Mouse (Mus musculus): ENCODE measurements at regions not wholly inside any gene's neighbourhood (a gene's known extent, or its start where the extent isn't known, plus 50 kb on each side); places are given as distances from the start of the nearest gene placed in this dataset.

- DNase-seq (ENCODE audit: low spot score in 2 of 2): no peak
These were observed 360.9 kb upstream of the Tenm4 start for GRCm38 (mm10) chr7:95810096-95810495.

DNA sequence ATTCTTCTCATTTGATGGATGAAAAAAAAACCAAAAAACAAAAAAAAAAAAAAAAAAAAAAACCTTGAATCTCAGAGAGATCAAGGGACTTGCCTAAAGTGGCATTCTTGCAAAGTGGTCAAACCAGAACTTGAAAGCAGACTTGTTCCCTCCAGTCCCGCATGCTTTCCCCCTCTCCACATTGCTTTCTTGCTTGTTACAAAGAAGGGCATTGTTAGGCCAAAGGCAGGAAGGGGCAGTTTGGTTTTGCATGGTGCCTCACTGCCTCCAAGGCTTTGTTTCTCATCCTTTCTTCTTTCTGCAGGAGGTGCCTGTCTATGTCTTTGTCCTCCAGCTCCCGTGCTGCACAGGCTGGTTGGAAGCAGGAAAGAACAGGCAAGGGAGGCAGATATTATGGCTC lies 356.2 kb upstream of the Tenm4 start:
- no peak for DNase-seq (ENCODE audit: low spot score in 2 of 2)

DNA sequence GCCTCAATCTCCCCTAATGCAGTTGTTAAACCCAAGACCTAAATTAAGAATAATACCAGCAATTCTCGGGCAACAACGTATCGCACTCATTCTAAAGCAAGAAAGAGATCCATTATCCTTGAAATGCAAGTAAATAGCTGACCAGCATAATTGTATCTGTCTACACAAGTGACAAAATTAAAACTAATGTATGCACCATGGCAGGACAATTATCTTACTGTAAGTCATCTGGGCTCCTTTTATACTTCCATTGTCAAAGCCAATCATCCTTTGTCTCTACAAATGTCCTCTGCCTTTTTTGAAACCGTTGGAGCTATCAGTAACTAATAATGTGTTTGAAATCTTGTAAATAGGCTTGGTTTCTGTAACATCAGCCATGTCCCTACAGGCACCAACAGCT lies 347.5 kb upstream of the Tenm4 start:
- no peak for DNase-seq (ENCODE audit: low spot score in 2 of 2)

- no peak for DNase-seq (ENCODE audit: low spot score in 2 of 2)
These were observed 341.2 kb upstream of the Tenm4 start for GRCm38 (mm10) chr7:95829889-95830288.

- DNase-seq (ENCODE audit: low spot score in 2 of 2): no peak
These were observed 336.7 kb upstream of the Tenm4 start for GRCm38 (mm10) chr7:95834236-95834919.

GRCm38 (mm10) chr7:95840476-95840875 lies 330.6 kb upstream of the Tenm4 start:
- no peak for DNase-seq (ENCODE audit: low spot score in 2 of 2)

- DNase-seq (ENCODE audit: low spot score in 2 of 2): no peak
These were observed 321.2 kb upstream of the Tenm4 start for GRCm38 (mm10) chr7:95849874-95850273.

- DNase-seq (ENCODE audit: low spot score in 2 of 2): no peak
These were observed 318.4 kb upstream of the Tenm4 start for GRCm38 (mm10) chr7:95852630-95853029.

DNA sequence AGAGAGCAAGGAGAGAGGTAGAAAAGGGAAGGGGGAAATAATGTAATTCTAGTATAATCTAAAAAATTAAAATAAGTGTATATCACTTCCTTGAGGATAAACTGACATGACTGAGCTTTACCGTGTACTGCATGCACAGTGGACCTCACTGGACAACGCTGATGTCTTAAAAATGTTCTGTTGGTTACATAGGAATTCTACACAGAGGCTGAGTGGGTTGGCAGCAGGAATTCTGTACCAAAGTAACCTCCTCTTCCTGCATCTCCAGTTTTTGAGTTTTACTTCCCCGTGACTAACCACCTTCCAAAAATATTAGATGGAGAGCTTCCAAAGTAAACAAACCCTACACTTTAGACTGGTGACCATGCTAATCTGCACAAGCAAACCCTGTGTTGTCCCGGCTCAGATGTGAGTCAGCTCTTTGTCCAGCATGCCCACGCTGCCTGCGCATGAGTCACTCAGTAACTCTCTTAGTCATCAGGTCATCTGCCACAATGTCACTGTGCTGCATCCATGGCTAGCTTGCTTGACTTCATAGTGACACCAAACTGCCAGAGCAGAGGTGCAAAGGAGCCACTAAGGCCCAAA lies 317.7 kb upstream of the Tenm4 start:
- no peak for DNase-seq (ENCODE audit: low spot score in 2 of 2)

GRCm38 (mm10) chr7:95858247-95858646 lies 312.8 kb upstream of the Tenm4 start:
- no peak for DNase-seq (ENCODE audit: low spot score in 2 of 2)

DNA sequence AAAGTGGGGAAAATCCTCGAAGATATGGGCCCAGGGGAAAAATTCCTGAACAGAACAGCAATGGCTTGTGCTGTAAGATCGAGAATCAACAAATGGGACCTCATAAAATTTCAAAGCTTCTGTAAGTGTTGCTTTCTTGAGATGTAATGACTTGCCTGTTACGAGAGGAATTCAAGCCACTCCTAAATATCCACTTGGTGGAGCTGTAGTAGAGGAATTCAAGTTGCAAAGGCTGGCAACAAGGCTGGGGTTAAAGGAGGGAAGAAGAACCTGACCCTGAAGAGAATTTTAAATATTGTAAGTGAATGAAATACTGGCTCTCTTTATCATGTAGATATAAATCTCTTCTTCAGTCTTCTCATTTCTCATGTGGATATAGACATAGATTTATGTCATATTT lies 306.8 kb upstream of the Tenm4 start:
- DNase-seq (ENCODE audit: low spot score in 2 of 2): no peak

DNA sequence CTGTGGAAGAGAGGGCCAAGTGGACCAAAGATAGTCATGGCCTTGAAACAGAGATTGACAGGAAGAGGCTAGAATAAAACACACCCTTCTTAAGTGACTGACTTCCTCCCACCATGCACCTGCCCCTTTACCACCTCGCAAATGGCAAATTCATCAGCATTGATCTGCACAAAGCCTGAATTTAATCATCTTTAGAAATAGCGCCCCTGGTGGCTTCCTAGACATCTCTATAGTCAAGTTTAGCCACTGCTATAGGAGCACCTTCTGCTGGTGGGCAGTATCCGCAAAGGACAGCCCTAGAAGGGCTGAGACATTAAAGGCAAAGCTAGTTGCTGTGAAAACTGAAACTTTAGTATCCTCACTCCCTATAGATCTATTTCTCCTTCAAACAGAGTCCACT lies 305.8 kb upstream of the Tenm4 start:
- no peak for DNase-seq (ENCODE audit: low spot score in 2 of 2)

GRCm38 (mm10) chr7:95868753-95869152 lies 302.3 kb upstream of the Tenm4 start:
- no peak for DNase-seq (ENCODE audit: low spot score in 2 of 2)

- no peak for DNase-seq (ENCODE audit: low spot score in 2 of 2)
These were observed 290.3 kb upstream of the Tenm4 start for GRCm38 (mm10) chr7:95880576-95881267.

DNA sequence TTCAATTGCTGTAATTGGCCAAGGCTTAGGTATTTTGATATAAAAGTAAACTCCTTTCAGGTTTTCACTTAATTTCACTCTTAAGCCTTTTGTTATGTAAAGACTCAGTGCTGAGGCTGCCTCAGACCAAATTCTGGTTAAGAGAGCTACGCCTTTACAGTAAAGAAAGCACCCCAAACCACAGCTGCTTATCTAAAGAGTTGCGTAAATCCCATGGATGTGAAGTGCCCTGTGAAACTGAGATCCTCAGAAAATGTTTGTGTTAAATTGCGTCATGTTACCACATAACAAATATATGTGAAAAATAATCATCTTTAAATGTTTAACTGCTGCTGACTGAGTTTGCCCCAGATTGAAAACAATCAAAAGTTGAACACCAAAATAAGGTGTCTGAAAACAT lies 269.5 kb upstream of the Tenm4 start:
- no peak for DNase-seq (ENCODE audit: low spot score in 2 of 2)

DNA sequence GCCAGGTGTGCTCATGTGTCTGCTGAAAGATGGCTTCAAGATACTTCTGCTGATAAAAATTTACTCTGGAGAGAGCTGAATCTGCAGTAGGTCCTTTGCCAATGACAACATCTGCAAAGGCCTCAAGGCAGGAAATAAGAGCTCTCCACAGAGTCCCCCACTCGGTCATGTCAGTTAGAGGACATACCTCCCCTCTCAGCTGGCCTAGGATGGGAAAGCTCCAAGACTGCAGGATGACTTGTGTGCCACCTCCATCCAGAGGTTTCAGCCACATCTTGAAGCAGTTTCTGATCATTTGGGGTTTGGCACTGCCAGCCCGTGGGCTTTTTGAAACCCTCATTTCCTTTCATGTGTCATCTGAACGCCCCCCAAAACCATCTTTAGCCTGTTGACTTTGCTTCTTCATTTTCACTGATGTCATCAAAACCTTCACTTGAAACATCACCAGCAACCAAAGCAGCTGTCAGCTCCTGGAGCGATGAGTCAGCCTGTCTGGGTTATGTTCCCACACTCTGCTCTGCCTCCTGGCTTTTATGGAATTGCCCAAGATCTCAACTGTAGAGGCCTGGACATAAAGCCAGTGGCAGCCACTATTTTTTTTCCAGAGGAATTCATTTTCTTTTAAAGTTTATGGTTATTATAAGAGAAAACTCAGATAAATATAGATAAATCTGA lies 256.5 kb upstream of the Tenm4 start:
- DNase-seq (ENCODE audit: low spot score in 2 of 2): no peak

DNA sequence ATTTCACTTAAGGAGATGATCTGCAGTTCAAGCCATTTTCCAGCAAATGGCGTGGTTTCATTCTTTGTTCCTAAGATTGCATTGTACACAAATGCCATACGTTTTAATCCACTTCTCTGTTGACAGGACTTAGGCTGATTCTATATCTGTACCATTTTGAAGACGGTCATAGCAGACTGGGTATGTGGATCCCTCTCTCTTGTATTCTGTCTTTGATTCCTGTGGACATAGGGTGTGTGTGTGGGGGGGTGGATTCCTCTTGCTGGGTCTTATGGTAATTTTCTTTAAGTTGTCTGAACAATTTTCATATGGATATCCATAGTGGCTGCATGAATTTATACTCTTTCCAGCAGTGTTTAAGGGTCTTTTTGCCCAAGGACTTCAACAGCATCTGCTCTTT lies 251.1 kb upstream of the Tenm4 start:
- no peak for DNase-seq (ENCODE audit: low spot score in 2 of 2)

DNA sequence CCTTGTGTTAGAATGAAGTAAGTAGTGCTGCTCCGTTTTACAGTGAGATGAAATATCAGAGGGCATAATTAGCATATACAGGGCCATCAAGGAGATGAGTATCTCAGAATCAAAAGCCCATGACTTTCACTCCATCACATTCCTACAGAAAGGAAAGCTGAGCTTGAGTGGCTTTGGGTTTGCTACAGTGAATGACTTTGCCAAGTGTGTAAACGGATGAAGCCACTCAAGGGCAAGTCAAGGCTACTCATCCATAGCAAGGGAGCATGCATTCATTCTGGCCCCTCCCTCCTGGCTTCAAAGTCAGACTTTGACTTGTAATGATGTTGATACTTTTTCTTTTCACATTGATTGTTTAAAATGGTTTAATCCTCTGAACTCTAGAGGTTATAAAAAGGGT lies 246.2 kb upstream of the Tenm4 start:
- DNase-seq (ENCODE audit: low spot score in 2 of 2): no peak

DNA sequence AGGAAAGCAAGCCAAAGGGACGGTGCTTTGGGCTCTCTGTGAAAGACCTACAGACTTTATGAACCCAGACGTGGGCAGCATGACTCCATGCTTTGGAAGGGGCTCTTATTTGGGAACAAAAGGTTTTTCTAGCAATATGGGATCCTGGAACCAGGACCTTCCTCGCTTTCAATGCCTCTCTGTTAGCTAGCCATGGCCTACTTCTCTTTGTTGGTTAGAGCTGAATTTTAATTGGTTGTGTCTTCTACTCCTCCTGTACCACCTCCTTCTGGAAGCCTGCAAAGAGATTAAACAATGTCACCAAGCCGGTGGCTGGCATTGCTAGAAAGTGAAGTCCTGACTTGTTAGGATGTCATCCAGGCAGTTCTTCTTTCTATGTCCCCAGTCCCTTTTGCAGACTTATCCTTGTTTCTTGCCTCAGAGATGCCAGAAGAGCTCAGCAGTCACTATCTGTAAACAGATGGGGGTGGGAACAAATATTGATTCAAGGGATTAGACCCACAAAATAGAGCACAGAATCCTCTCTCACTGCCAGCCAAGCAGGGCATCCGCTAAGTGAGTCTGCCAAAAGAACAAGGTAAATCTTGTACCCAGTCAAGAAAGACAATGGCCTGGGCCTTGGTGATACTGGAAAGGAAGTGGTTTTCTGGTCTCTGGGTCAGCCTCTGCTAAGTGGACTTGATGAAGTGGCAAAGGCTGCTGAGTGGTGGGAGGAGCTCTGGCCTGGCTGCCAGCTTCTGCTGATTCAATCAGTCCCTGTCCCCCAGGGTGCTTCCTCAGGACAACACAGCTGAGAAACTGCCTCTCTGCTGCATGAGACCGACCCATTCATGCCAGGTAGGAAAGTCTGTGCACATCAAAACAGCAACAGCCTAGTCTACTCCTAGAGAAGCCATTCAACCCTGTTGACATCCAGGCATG lies 244.7 kb upstream of the Tenm4 start:
- peak in 1 of 2 experiments; percentile 37 for DNase-seq (ENCODE audit: low spot score in 2 of 2)

DNA sequence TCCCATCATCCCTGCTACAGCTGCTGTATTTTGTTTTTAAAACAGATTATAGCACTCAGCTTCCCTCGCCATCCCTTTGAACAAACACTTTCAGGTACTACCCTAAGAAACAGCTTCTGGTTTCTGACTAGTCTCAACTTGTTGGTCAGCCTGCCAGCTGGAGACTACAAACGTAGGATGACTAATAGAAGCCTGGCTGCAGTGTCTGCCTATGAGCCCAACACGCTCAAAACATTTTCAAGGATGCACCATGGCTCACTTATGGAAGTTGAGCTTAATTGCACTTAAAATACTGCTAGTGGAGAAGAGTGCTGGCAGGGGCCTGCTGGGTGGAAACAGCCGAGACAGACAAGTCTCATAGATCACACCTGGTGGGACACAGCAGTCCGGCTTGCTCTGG lies 234.4 kb upstream of the Tenm4 start:
- no peak for DNase-seq (ENCODE audit: low spot score in 2 of 2)

DNA sequence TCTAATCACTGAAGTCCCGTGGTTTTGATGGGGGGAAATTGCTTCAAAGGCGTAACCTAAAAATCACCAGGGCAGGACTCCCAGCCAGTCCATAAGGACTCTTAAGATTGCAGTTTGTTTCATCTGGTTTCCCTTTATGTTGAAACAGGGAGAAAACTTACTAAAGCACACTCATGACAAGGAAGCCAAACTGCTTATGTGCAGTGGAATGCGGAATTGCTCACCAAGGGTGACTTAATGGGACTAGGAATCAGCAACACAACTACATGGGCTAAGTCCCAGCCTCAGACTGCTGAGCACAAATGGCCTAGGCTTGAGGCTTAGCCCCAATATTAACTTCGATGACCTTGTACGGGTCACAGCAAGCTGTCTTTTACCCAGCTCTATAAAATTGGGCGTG lies 227.6 kb upstream of the Tenm4 start:
- no peak for DNase-seq (ENCODE audit: low spot score in 2 of 2)

Measured in layer of hippocampus, postnatal 10 days (tissue).